8 mouse cellular contexts compared by ENCODE assay signal in the genomic region with DNA sequence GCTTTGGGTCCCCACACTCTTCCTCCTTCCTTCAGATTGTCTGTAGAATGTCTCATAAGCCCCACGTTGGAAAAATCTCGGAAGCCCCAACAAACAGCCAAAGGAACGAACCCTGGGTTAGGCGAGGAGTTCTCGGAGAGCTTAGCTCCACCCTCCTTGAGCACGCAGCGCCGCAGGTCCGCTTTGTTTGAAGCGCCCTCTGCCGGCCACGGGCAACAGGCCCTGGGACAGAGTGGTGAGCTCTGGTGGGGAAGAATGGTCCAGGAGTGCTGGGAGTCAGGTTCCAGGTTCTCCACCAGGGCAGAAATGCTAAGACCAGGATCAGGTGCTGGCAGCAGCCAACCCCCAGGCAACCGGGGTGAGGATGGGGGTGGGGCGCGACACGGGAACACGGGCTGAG. TPM values are rescaled to one million over a fixed set of nuclear protein-coding genes. Genes with fewer than 3 reads are reported as not detected.
DNase-seq lines count a peak whose midpoint lies in the region.

No protein-coding gene starts in this region.

- DNase-seq in MN1 (ENCODE audit: low spot score), result peak; percentile 85
- peak; percentile 71 for DNase-seq in cerebellum, adult 8-10 months
- peak; percentile 89 for DNase-seq in forelimb bud, embryonic 11.5 days (ENCODE audit: low read depth, low spot score)
- DNase-seq in hindbrain, embryonic 10.5 days (ENCODE audit: low spot score), result peak; percentile 92
- peak; percentile 49 for DNase-seq in layer of hippocampus, adult 9-10 months (ENCODE audit: low spot score)
- DNase-seq in lung, postnatal 10 days, result peak; percentile 94
- DNase-seq in ovary, postnatal 36 days (ENCODE audit: low spot score), result peak; percentile 89
- DNase-seq in thymus, postnatal 4 days, result peak; percentile 97

- H3K27me3 ChIP-seq in hindbrain, embryonic 10.5 days (ENCODE audit: insufficient read depth, poor library complexity, severe bottlenecking), result no peaks in the 10 kb centered on the region; the same call in 1 of the 2 replicates

- H3K36me3 ChIP-seq in hindbrain, embryonic 10.5 days, result peaks cover 38% of the 10 kb centered on the region

- H3K9me3 ChIP-seq in hindbrain, embryonic 10.5 days, result no peaks in the 10 kb centered on the region

- 2% methylated on average over 17 of the region's 17 CpGs for WGBS in hindbrain, embryonic 10.5 days

- H3K4me1 ChIP-seq in hindbrain, embryonic 10.5 days (replicated peaks), result peaks cover 58% of the 10 kb centered on the region

- peak overlapping the region; percentile 79 for H3K27ac ChIP-seq in hindbrain, embryonic 10.5 days

- peak overlapping the region; percentile 20; the same call in 1 of the 2 replicates for H3K4me3 ChIP-seq in hindbrain, embryonic 10.5 days

RNA-seq across cellular contexts. Expression of gene Mdfi, which starts 30.0 kb away (rescaled TPM):
- polyA plus RNA-seq in hindbrain, embryonic 10.5 days (2016; fragmentation: Nextera tagmentation; extraction: Ambion mirVana), result 19.9 and 30.6 TPM in 2 replicates

RNA-seq across cellular contexts. Expression of gene Foxp4, which starts 59.9 kb away (rescaled TPM):
- 25.1 and 29.4 TPM in 2 replicates for polyA plus RNA-seq in hindbrain, embryonic 10.5 days (2016; fragmentation: Nextera tagmentation; extraction: Ambion mirVana)

Comparison
In these comparisons a context has a peak if more than half of its experiments do, and no peak if none do; other contexts are left out.
1. Peak in every context shown above with its lines: DNase-seq, H3K4me3 ChIP-seq and H3K27ac ChIP-seq.